Mouse (Mus musculus): ENCODE results near the gene Tcstv3.

GRCm38 (mm10) chr13:120320183-120320582 lies 3.5 kb downstream of the Tcstv3 start:
- TF ChIP-seq CTCF (IDR thresholded peaks at IDR 0.05) (no peak), EP300 (IDR thresholded peaks at IDR 0.05) (no peak)
